Mouse (Mus musculus): ENCODE measurements around the gene Tubb5.

Tubb5 gene

DNA sequence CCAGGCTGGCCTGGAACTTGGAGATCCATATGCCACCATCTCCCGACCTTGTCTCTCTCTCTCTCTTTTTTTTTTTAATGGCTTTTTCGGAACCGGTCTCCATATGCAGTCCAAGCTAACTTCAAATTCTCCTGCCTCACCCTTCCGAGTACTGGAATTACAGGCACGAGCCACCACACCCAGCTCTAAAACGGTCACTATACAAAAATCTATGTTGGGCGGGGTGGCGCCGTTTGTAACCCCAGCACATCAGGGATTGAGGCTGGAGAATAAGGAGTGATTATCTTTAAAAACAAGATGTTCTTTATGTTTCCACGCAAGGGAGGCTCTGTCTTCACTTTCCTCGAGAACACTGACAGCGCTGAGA, 22.7 kb upstream of the Tubb5 start:
- DNase-seq (ENCODE audit: low spot score in 2 of 2): no peak

DNA sequence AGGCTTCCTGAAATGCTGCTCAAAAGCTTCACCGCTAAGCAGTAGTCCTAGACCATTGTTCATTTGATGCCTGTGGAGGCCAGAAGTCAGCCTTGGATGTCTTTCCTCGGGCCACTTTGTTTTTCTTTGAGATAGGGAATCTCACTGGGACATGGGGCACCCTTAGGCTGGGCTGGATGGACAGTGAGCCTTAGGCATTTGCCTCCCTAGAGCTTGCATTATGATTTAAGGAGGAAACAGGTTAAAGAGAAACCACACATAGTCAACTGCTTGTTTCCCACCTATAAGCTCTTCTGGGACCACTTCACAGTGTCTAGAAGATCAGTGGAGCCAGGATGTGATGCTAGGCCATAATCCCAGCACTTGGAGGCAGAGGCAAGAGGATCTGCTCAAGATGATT, 21.7 kb upstream of the Tubb5 start:
- DNase-seq (ENCODE audit: low spot score in 2 of 2): no peak

DNA sequence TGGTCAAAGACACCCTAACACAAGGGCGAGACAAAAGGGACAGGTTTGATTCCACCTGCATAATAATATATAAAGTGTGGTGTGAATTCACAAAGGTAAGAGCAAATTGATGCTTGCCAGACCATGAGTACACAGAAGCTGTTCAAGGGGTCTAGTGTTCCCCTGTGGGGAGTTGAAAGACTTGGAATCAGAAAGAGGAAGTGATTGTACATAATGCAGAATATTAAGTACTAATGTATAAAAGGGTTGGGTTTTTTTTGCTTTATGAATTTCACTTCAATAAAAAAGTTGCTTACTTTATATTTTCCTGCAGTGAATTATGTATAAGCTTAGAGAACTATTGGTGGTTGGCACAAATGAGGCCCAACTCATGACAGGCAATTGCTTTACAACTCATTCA, 21.3 kb upstream of the Tubb5 start:
- no peak for DNase-seq (ENCODE audit: low spot score in 2 of 2)

DNA sequence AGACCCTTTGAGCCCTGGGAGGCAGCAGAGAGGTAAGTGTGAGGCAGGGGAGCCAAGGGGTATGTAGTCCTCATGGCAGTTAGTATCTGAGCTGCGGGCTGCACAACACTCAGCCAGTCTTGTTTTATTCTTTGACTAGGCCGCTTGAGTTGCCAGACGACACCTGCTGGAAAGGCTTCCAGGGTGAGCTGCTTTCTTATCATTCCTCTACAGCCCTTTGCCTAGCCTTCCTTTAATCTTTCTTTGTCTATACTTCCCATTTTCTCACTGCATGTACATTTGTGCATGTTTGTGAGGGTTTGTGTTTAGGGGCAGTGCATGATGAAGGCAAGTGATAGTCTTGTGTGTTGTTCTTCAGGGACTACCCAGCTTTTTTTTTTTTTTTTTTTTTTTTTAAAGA, 12.9 kb upstream of the Tubb5 start:
- no peak for DNase-seq (ENCODE audit: low spot score in 2 of 2)

DNA sequence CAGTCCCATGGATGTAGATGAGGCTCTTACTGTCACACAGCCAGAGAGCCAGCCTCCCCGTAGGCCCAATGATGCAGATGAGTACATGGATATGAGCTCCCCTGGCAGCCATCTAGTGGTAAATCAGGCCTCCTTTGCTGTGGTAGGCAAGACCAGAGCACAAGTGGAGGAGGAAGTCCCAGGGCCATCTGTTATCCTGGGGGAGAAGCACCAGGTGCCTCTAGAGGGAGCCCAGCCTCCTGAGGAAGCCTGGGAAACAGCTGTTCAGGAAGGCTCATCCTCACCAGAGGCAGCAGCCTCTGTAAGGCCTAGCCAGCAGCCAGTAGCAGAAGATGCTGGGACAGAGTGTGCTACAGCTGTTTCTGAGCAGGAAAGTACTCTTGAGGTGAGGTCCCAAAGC, 10.0 kb upstream of the Tubb5 start:
- no peak for DNase-seq (ENCODE audit: low spot score in 2 of 2)

DNA sequence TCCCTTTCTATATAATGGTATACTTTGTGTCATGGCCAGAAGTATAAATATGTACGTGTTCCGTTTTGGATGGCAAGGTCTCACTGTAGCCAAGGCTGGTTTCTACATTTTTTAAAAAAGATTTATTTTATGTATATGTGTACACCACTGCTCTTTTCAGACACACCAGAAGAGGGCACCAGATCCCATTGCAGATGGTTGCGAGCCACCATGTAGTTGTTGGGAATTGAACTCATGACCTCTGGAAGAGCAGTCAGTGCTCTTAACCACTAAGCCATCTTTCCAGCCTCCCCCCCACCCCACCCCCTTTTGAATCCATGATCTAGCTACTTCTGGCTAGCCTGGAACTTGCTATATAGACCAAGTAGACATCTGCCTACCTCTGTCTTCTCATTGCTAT, 5.4 kb upstream of the Tubb5 start:
- DNase-seq (ENCODE audit: low spot score in 2 of 2): no peak

DNA sequence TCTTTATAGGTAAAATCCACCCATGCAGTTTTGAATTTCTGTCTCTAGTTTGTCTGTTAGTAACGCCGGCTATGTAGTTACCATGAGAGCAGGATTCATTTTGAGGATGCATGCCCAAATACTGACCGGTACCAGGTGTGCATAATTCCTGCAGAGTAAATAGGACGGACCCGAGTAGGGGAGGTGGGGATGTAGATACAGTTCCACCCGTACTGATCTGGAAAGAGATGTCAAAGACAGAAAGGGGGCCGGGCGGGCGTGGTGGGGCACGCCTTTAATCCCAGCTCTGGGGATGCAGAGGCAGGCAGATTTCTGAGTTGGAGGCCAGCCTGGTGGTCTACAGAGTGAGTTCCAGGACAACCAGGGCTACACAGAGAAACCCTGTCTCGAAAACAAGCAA, 3.9 kb upstream of the Tubb5 start:
- no peak for DNase-seq (ENCODE audit: low spot score in 2 of 2)

DNA sequence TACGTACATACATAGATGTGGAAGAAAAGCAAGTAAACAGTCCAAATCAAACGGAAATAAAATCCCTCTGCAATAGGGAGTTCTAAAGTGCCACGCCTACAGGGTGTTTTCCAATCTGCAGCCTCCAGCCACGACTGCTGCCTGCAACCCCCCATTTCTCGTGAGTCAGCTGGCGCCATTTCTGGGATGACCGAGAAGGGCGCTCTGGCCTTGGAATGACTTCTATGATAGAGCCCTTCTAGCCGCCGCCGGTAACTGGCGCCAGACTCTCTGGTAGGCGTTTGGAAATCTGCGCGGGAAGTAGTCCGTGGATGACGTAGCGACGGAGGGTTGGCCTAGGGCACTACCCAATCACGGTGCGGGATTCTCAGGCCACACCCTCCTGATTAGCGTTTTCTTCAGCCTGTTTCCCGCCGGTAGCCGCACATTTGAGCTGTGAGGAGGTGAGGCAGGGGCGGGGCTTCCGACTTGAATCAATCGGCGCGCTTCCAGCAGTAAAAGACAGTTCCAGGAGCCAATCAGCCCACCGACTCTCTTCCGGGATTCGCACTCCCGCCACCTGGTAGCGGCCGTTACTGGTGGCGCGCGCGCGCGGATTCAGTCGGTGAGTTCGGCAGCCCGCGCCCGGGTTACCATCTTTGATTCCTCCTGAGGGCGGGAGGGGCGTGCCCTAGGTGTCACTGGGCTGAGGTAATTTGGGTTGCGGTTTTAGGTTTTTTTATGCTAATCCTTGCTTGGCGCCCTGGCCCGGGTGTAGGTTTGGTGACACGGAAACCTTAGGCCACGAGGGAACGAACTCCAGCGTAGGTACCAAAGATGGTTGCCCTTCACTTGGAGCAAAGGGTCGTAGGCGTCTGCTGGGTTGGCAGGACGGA, 3.2 kb upstream of the Tubb5 start, which contains the start of gene Mdc1:
TSS of gene Mdc1 (plus strand) at position 440 of the 875 bp plus-strand sequence.
- peak; percentile 100 for DNase-seq (ENCODE audit: low spot score in 2 of 2)

DNA sequence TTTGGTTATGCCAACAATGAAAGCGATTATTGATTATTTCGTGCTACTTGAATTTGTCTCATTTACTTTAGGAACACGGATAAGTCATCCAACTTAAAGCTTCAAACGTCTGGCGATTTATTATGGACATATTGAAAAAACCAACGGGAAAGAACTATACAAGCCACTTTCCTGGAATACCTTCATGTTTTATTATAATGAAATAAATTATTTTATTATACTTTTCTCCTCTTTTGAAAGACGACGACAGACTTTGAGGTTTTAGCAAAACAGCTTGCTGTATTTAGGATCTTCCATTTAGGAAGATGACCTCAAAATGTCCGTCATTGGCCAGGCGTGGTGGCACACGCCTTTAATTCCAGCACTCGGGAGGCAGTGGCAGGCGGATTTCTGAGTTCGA, 2.5 kb upstream of the Tubb5 start:
- DNase-seq (ENCODE audit: low spot score in 2 of 2): no peak

DNA sequence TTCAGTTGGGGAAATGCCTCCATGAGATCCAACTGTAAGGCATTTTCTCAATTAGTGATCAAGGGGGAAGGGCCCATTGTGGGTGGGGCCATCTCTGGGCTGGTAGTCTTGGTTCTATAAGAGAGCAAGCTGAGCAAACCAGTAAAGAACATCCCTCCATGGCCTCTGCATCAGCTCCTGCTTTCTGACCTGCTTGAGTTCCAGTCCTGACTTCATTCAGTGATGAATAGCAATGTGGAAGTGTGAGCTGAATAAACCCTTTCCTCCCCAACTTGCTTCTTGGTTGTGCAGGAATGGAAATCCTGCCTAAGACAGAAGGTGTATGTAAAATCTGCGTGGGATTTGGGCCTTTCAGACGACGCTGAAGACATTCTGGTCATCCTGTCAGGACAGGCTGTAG, 896 bp upstream of the Tubb5 start:
- peak in 1 of 2 experiments; percentile 43 for DNase-seq (ENCODE audit: low spot score in 2 of 2)

DNA sequence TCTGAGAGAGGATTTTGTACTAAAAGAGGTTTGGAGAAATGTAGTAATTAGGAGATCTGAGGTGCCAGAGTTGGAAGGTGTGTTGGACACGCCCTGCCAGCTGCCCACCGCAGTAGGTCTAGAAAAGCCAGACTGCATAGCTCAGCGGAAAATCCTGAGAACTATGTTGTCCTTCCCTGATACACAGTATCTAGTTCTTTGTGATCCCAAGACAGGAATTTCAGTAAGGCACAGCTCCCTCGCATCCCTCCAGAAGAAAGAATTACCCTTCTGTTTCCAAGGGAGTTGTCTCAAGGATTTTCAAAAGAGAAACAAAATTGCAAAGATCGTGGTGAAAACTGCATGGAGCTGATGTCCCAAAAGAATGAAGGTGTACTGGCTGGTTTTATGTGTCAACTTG, 464 bp upstream of the Tubb5 start:
- no peak for DNase-seq (ENCODE audit: low spot score in 2 of 2)

DNA sequence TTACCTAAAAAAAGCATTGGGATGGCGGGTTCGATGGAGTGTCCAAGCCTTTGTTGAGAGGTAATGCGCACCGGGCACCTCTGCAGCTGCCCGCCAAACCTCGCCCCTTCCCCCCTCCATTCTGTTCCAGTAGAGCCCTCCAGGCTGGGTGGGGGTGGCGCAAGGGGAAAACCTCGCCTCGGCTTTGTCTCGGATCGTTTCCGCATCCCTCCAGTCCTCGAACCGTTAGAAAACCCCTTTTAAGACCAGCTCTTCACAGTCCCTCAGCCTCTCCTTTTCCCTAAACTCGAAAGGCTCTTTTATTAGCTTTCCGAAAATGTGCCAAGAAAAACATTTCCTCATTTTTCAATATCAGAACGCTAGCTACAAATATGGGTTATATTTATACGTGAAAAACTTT, 619 bp downstream of the Tubb5 start:
- DNase-seq (ENCODE audit: low spot score in 2 of 2): peak; percentile 56 to 65

DNA sequence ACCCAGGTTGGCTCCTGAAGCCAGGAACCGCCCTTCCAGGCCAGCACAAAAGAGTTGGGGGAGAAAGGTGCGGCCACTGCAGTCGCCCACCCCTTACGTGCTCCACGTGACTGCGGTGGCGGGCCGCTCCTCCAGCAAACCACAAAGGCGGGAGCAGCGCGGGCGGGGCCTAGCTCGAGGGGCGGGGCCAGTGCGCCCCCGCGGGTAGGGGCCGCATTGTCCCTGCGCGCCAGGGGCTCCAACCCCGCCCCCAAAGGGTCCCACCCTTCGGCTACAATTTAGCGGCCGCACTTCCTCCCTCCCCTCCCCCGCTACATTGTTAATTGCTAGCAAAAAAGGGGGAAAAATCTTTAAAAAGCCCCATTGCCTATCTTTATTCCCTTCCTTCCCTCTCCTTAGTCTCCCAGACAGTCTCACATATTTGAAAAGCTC, 1.1 kb downstream of the Tubb5 start:
- peak; percentile 88 for DNase-seq (ENCODE audit: low spot score in 2 of 2)

DNA sequence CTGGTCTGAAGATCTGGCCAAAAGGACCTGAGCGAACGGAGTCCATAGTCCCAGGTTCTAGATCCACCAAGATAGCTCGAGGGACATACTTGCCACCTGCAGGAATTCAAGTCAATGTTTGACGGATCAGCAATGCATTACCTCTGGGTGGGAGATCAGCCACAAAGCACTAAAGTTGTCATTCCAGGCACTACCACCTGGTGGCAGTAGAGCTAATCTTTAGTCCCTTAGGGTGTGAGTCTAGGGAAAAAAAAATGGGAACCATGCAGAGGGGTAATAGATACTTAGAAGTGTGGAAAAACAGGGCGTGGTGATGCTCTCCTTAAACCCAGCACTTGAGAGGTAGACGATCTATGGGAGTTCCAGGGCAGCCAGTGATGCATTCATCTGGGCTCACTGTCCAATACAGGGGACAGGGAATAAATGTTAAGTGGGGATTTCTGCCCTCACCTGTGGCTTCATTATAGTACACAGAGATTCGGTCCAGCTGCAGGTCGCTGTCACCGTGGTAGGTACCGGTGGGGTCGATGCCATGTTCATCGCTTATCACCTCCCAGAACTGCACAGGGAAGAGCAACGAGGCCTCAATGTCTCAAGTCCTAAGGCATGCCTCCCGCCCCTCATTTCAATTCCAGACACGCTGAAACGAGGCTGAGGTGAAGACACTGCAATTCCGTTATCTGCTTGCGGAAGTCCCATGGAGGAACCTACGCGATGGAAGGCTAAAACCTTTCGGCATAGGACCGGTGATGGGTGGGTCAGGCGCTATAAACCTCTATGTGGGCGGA, 1.7 kb downstream of the Tubb5 start:
- peak; percentile 69 to 81 for DNase-seq (ENCODE audit: low spot score in 2 of 2)

DNA sequence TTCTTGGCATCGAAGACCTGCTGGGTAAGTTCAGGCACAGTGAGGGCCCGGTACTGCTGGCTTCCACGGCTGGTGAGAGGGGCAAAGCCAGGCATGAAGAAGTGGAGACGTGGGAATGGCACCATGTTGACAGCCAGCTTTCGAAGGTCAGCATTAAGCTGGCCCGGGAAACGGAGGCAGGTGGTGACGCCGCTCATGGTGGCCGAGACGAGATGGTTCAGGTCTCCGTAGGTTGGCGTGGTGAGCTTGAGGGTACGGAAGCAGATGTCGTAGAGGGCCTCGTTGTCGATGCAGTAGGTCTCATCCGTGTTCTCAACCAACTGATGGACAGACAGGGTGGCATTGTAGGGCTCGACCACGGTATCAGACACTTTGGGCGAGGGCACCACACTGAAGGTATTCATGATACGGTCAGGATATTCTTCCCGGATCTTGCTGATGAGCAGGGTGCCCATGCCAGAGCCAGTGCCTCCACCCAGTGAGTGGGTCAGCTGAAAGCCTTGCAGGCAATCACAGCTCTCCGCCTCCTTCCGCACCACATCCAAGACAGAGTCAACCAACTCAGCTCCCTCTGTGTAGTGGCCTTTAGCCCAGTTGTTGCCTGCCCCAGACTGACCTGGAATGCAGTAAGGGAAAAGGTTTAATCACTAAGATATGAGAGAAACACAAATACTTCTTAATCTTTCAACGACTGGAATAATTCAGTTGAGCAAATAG, 2.5 kb downstream of the Tubb5 start:
- DNase-seq (ENCODE audit: low spot score in 2 of 2): no peak

DNA sequence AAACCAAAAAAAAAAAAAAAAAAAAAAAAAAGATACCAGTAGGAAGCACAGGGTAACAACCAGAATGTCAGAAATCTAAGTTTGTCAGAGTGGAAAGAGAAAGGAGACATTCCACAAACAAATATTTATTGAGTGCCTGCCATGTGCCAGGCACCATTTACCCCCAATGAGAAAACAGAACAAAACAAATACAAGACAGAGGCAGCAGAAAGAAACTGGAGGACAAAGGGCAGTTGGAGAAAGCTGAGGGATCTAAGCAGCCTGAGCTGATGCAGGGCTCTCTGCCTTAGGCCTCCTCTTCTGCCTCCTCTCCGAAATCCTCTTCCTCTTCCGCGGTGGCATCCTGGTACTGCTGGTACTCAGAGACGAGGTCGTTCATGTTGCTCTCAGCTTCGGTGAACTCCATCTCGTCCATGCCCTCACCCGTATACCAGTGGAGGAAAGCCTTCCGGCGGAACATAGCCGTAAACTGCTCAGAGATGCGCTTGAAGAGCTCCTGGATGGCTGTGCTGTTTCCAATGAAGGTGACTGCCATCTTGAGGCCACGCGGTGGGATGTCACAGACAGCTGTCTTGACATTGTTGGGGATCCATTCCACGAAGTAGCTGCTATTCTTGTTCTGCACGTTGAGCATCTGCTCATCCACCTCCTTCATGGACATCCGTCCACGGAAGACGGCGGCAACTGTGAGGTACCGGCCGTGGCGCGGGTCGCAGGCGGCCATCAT, 3.2 kb downstream of the Tubb5 start:
- DNase-seq (ENCODE audit: low spot score in 2 of 2): no peak

DNA sequence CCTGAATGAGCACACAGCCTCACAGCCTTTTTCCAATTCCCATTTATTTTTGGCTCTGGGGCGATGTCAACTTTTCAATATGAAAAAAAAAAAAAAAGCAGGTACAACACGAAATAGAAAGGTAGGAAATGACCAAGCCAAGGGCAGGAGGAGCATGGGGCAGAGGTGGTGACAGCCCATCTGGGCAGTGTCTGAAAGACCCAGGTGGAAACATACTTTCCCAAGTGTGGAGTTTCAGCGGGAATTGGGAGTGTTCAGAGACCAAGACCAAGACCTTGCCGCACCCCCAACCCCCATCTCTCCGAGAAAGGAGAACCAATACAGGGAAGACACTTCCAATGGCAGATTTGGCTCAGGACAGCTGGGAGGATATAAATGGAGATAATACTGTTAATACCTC, 4.2 kb downstream of the Tubb5 start:
- no peak for DNase-seq (ENCODE audit: low spot score in 2 of 2)

DNA sequence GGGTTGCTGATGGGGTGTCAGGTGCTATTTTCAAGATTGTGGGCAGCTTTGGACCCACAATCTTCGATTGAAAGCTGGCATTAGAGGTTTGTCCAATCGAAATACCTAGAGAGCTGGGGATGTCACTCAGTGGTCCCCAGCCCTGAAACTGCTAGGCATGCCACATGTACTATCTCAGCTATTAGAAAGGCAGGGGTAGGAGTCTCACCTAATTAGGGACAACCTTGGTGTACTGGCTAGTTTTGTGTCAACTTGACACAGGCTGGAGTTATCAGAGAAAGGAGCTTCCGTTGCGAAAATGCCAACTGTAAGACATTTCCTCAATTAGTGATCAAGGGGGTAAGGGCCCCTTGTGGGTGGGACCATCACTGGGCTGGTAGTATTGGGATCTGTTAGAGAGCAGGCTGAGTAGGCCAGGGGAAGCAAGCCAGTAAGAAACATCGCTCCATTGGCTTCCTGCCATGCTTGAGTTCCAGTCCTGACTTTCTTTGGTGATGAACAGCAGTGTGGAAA, 4.8 kb downstream of the Tubb5 start:
- no peak for DNase-seq (ENCODE audit: low spot score in 2 of 2)

DNA sequence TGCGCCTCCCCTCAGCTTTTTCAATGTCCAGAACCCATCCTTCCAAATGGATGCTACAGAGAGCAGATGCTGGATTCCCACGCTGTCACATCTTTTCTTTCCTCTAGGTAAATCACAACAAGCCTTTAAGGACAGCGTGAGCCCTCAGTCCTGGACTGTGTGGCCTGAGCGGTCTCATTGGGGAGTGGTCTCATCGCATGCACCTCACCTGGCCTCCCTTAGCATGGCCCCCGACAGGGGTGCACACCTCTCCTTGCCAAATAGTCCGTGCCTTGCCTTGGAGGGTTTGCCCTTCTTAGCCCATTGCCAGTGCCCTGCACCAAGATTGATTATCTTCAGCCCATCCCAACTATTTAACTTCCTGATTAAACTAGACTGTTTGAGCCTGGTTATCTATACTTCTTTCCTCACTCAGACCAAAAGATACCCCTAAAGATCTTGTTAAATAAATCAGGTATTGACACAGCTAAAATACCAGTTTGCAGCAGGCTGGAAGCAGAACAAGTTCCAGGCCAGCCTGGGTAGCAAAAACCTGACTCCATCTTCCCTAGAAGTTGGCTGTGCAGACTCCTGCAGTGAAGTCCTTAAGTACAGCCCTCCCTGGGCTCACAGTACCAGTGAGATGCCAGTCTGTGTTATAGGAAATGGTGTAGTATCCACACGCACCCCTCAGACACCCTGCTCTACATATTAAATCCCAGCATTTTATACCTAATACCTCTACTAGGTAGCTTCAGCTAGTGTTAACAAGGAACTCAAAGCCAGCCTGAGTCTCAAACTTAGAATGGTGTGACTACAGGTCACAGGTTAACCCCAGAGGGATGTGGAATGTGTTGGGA, 5.5 kb downstream of the Tubb5 start:
- DNase-seq (ENCODE audit: low spot score in 2 of 2): no peak

DNA sequence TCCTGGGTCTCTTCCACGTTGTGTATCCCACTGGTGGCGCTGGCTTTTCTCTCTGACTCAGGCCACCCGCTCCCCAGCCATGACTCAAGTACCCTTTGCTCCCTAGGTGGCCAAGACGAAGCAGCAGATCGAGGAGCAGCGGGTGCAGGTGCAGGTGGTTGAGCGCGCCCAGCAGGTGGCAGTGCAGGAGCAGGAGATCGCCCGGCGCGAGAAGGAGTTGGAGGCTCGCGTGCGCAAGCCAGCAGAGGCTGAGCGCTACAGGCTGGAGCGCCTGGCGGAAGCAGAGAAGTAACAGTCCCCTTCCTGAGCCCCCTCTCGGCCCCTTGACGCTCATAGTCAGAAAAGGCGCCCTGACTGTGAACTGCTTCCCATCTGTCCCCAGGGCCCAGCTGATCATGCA, 8.4 kb downstream of the Tubb5 start:
- peak; percentile 87 to 88 for DNase-seq (ENCODE audit: low spot score in 2 of 2)
